Mouse (Mus musculus): ENCODE measurements around the gene Tinf2. TPM values are rescaled to one million over a fixed set of nuclear protein-coding genes. Genes with fewer than 3 reads are reported as not detected.
A peak's percentile ranks its signal among the peaks of the same experiment; 100 is the strongest.

The Tinf2 gene
- polyA plus RNA-seq, 1 experiment = 50.9 TPM

DNA sequence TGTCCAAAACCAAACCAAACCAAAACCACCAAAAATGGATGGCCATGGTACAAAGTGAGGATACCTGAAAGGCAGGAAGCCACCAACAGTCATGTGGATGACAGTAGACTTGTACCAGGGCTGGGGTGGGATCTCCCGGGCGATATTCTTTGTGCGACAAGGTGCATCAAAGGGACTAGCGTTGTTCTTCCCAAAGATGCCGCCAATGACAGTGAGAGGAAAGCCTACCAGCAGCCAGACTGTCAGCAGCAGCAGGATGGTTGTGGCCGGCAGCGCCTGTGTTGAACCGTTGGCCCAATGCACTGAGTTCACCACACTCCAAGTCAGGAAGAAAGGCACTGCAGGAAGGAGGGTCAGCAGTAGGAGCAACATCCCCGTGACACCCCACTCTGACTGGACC is 43.8 kb downstream of the Tinf2 start, which contains the start of gene Gm49378:
Gene Gm49378 (minus strand): TSS at position 101 of the 400 bp plus-strand sequence.
- Histone ChIP-seq H3K9ac (ENCODE audit: low read depth, poor library complexity, severe bottlenecking) (no peak within 1 kb of the TSS), H3K4me3 (ENCODE audit: low read depth, low read length) (no peak within 1 kb of the TSS), H3K9me3 (replicated peaks; ENCODE audit: control insufficient read depth, insufficient read depth, low read length, poor library complexity, severe bottlenecking) (no peaks in the 10 kb centered on the region), H3K27ac (ENCODE audit: insufficient read depth, low read length) (no peak within 1 kb of the TSS), H3K27me3 (ENCODE audit: control insufficient read depth, insufficient read depth, low read length, poor library complexity, severe bottlenecking) (no peaks in the 10 kb centered on the region), H3K4me1 (ENCODE audit: control insufficient read depth, insufficient read depth, low read length) (peaks cover 4% of the 10 kb centered on the region), H3K36me3 (ENCODE audit: control insufficient read depth, insufficient read depth, low read length, poor library complexity, severe bottlenecking) (peaks cover 11% of the 10 kb centered on the region)
- TF ChIP-seq CTCF (IDR thresholded peaks at IDR 0.05; ENCODE audit: low read depth, low read length) (no peak), POLR2A (IDR thresholded peaks at IDR 0.05; ENCODE audit: insufficient read depth, low read length) (no peak), EP300 (IDR thresholded peaks at IDR 0.05; ENCODE audit: insufficient read depth, low read depth, low read length) (no peak)

GRCm38 (mm10) chr14:55635523-55636007 is 46.1 kb downstream of the Tinf2 start, which contains the start of gene Ipo4:
Ipo4 (minus strand) TSS chr14:55635957.
- TF ChIP-seq CTCF (IDR thresholded peaks at IDR 0.05; ENCODE audit: low read depth, low read length) (no peak), POLR2A (IDR thresholded peaks at IDR 0.05; ENCODE audit: insufficient read depth, low read length) (no peak), EP300 (IDR thresholded peaks at IDR 0.05; ENCODE audit: insufficient read depth, low read depth, low read length) (no peak)
- no peaks in the 10 kb centered on the region for H3K9me3 ChIP-seq (replicated peaks; ENCODE audit: control insufficient read depth, insufficient read depth, low read length, poor library complexity, severe bottlenecking)
- peak within 1 kb of the TSS; percentile 64 for H3K4me3 ChIP-seq (ENCODE audit: low read depth, low read length)
- H3K27ac ChIP-seq (ENCODE audit: insufficient read depth, low read length) = no peak within 1 kb of the TSS
- peaks cover 17% of the 10 kb centered on the region for H3K36me3 ChIP-seq (ENCODE audit: control insufficient read depth, insufficient read depth, low read length, poor library complexity, severe bottlenecking)
- peak within 1 kb of the TSS; percentile 70 for H3K9ac ChIP-seq (ENCODE audit: low read depth, poor library complexity, severe bottlenecking)
- H3K27me3 ChIP-seq (ENCODE audit: control insufficient read depth, insufficient read depth, low read length, poor library complexity, severe bottlenecking) = no peaks in the 10 kb centered on the region
- peaks cover 4% of the 10 kb centered on the region for H3K4me1 ChIP-seq (ENCODE audit: control insufficient read depth, insufficient read depth, low read length)

GRCm38 (mm10) chr14:55634874-55635522 is 46.6 kb downstream of the Tinf2 start:
- Histone ChIP-seq H3K4me1 (ENCODE audit: control insufficient read depth, insufficient read depth, low read length) (peaks cover 4% of the 10 kb centered on the region), H3K4me3 (ENCODE audit: low read depth, low read length) (peak overlapping the region; percentile 64), H3K27me3 (ENCODE audit: control insufficient read depth, insufficient read depth, low read length, poor library complexity, severe bottlenecking) (no peaks in the 10 kb centered on the region), H3K27ac (ENCODE audit: insufficient read depth, low read length) (no peak overlapping the region), H3K9me3 (replicated peaks; ENCODE audit: control insufficient read depth, insufficient read depth, low read length, poor library complexity, severe bottlenecking) (no peaks in the 10 kb centered on the region), H3K9ac (ENCODE audit: low read depth, poor library complexity, severe bottlenecking) (peak overlapping the region; percentile 70), H3K36me3 (ENCODE audit: control insufficient read depth, insufficient read depth, low read length, poor library complexity, severe bottlenecking) (peaks cover 23% of the 10 kb centered on the region)
- TF ChIP-seq EP300 (IDR thresholded peaks at IDR 0.05; ENCODE audit: insufficient read depth, low read depth, low read length) = no peak
- no peak for TF ChIP-seq POLR2A (IDR thresholded peaks at IDR 0.05; ENCODE audit: insufficient read depth, low read length)
- no peak for TF ChIP-seq CTCF (IDR thresholded peaks at IDR 0.05; ENCODE audit: low read depth, low read length)

- Histone ChIP-seq H3K9ac (ENCODE audit: low read depth, poor library complexity, severe bottlenecking) (no peak overlapping the region), H3K36me3 (ENCODE audit: control insufficient read depth, insufficient read depth, low read length, poor library complexity, severe bottlenecking) (peaks cover 39% of the 10 kb centered on the region), H3K27ac (ENCODE audit: insufficient read depth, low read length) (no peak overlapping the region), H3K9me3 (replicated peaks; ENCODE audit: control insufficient read depth, insufficient read depth, low read length, poor library complexity, severe bottlenecking) (no peaks in the 10 kb centered on the region), H3K27me3 (ENCODE audit: control insufficient read depth, insufficient read depth, low read length, poor library complexity, severe bottlenecking) (no peaks in the 10 kb centered on the region), H3K4me3 (ENCODE audit: low read depth, low read length) (no peak overlapping the region), H3K4me1 (ENCODE audit: control insufficient read depth, insufficient read depth, low read length) (peaks cover 4% of the 10 kb centered on the region)
- TF ChIP-seq POLR2A (IDR thresholded peaks at IDR 0.05; ENCODE audit: insufficient read depth, low read length) (no peak), CTCF (IDR thresholded peaks at IDR 0.05; ENCODE audit: low read depth, low read length) (peak; percentile 88), EP300 (IDR thresholded peaks at IDR 0.05; ENCODE audit: insufficient read depth, low read depth, low read length) (no peak)
Observed at GRCm38 (mm10) chr14:55629312-55629711, 52.3 kb downstream of the Tinf2 start.

DNA sequence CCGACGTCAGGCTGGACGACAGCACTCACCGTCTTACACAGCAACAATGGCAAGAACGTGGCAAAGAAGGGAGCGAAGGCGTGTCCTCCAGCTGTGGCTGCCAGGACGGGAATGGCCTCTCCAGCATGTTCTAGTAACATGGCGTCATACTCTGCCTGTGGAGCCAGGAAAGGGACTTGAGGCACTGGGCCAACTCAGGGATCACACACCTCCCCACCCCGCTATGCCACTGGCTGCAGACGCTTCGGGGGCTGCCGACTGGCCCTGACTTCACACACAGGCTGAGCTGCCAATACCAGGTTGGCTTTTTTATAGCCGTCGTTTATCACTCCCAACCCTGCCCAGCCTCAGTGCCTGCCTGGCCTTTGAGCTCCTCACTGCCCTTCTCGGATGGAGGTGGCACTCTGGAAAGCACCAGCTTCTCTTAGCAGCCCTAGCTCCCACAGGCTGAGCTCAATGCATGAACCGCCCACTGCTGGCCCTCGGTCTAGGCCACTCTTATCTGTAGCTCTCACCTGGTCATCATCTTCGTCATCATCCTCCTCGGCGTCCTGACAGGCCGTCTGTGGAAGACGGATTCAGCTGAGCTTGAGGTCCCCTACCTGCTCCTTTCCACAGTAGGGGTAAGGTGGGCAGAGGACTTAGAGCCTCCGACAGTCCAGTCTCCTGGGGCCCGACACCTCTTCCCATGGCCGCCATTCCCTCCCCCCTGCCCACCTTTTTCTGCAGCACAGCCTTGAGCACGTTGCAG is 53.4 kb downstream of the Tinf2 start:
- Histone ChIP-seq H3K9me3 (replicated peaks; ENCODE audit: control insufficient read depth, insufficient read depth, low read length, poor library complexity, severe bottlenecking) (no peaks in the 10 kb centered on the region), H3K4me3 (ENCODE audit: low read depth, low read length) (no peak overlapping the region), H3K27me3 (ENCODE audit: control insufficient read depth, insufficient read depth, low read length, poor library complexity, severe bottlenecking) (no peaks in the 10 kb centered on the region), H3K36me3 (ENCODE audit: control insufficient read depth, insufficient read depth, low read length, poor library complexity, severe bottlenecking) (peaks cover 34% of the 10 kb centered on the region), H3K4me1 (ENCODE audit: control insufficient read depth, insufficient read depth, low read length) (no peaks in the 10 kb centered on the region), H3K9ac (ENCODE audit: low read depth, poor library complexity, severe bottlenecking) (no peak overlapping the region), H3K27ac (ENCODE audit: insufficient read depth, low read length) (no peak overlapping the region)
- no peak for TF ChIP-seq EP300 (IDR thresholded peaks at IDR 0.05; ENCODE audit: insufficient read depth, low read depth, low read length)
- TF ChIP-seq POLR2A (IDR thresholded peaks at IDR 0.05; ENCODE audit: insufficient read depth, low read length) = no peak
- no peak for TF ChIP-seq CTCF (IDR thresholded peaks at IDR 0.05; ENCODE audit: low read depth, low read length)

Other genes with a start within 250 kb of the Tinf2 start
- 24.8 and 29.6 TPM in 2 replicates for gene Dhrs4, start 203.1 kb downstream of the Tinf2 start, polyA plus RNA-seq (2011; ENCODE audit: insufficient read depth, insufficient read length, low read depth, missing spikeins)
- gene Carmil3, start 191.2 kb downstream of the Tinf2 start, polyA plus RNA-seq (2011; ENCODE audit: insufficient read depth, insufficient read length, low read depth, missing spikeins) = 7.5 and 9.9 TPM in 2 replicates
- not detected in 2 replicates for gene Cpne6, start 171.4 kb downstream of the Tinf2 start, polyA plus RNA-seq (2011; ENCODE audit: insufficient read depth, insufficient read length, low read depth, missing spikeins)
- not detected in 2 replicates for gene Nrl, start 156.8 kb downstream of the Tinf2 start, polyA plus RNA-seq (2011; ENCODE audit: insufficient read depth, insufficient read length, low read depth, missing spikeins)
- gene Pck2, start 141.6 kb downstream of the Tinf2 start, polyA plus RNA-seq (2011; ENCODE audit: insufficient read depth, insufficient read length, low read depth, missing spikeins) = 18.0 and 21.2 TPM in 2 replicates
- gene Dcaf11, start 121.8 kb downstream of the Tinf2 start, polyA plus RNA-seq (2011; ENCODE audit: insufficient read depth, insufficient read length, low read depth, missing spikeins) = 25.6 and 34.7 TPM in 2 replicates
- not detected in 2 replicates for gene A730061H03Rik, start 121.4 kb downstream of the Tinf2 start, polyA plus RNA-seq (2011; ENCODE audit: insufficient read depth, insufficient read length, low read depth, missing spikeins)
- gene Fitm1, start 106.2 kb downstream of the Tinf2 start, polyA plus RNA-seq (2011; ENCODE audit: insufficient read depth, insufficient read length, low read depth, missing spikeins) = 1.5 TPM in 1 of 2 replicates, not detected in the other
- 188 and 199 TPM in 2 replicates for gene Psme1, start 103.7 kb downstream of the Tinf2 start, polyA plus RNA-seq (2011; ENCODE audit: insufficient read depth, insufficient read length, low read depth, missing spikeins)
- gene Emc9, start 96.5 kb downstream of the Tinf2 start, polyA plus RNA-seq (2011; ENCODE audit: insufficient read depth, insufficient read length, low read depth, missing spikeins) = 5.3 and 6.1 TPM in 2 replicates
- 195 and 200 TPM in 2 replicates for gene Psme2, start 90.7 kb downstream of the Tinf2 start, polyA plus RNA-seq (2011; ENCODE audit: insufficient read depth, insufficient read length, low read depth, missing spikeins)
- gene Rnf31, start 90.1 kb downstream of the Tinf2 start, polyA plus RNA-seq (2011; ENCODE audit: insufficient read depth, insufficient read length, low read depth, missing spikeins) = 31.6 and 39.1 TPM in 2 replicates
- 9.6 and 10.9 TPM in 2 replicates for gene Irf9, start 78.2 kb downstream of the Tinf2 start, polyA plus RNA-seq (2011; ENCODE audit: insufficient read depth, insufficient read length, low read depth, missing spikeins)
- gene Rec8, start 63.8 kb downstream of the Tinf2 start, polyA plus RNA-seq (2011; ENCODE audit: insufficient read depth, insufficient read length, low read depth, missing spikeins) = 16.4 and 20.6 TPM in 2 replicates
- 69.4 and 88.5 TPM in 2 replicates for gene Ipo4, start 45.9 kb downstream of the Tinf2 start, polyA plus RNA-seq (2011; ENCODE audit: insufficient read depth, insufficient read length, low read depth, missing spikeins)
- gene Gm49378, start 43.9 kb downstream of the Tinf2 start, polyA plus RNA-seq (2011; ENCODE audit: insufficient read depth, insufficient read length, low read depth, missing spikeins) = 9.8 and 14.1 TPM in 2 replicates
- 22.7 and 25.1 TPM in 2 replicates for gene Tm9sf1, start 38.0 kb downstream of the Tinf2 start, polyA plus RNA-seq (2011; ENCODE audit: insufficient read depth, insufficient read length, low read depth, missing spikeins)
- not detected in 2 replicates for gene Tssk4, start 31.6 kb downstream of the Tinf2 start, polyA plus RNA-seq (2011; ENCODE audit: insufficient read depth, insufficient read length, low read depth, missing spikeins)
- 33.2 and 36.0 TPM in 2 replicates for gene Mdp1, start 21.3 kb downstream of the Tinf2 start, polyA plus RNA-seq (2011; ENCODE audit: insufficient read depth, insufficient read length, low read depth, missing spikeins)
- gene Gmpr2, start 9.9 kb downstream of the Tinf2 start, polyA plus RNA-seq (2011; ENCODE audit: insufficient read depth, insufficient read length, low read depth, missing spikeins) = 22.2 and 26.7 TPM in 2 replicates
- gene Nedd8, start 9.7 kb downstream of the Tinf2 start, polyA plus RNA-seq (2011; ENCODE audit: insufficient read depth, insufficient read length, low read depth, missing spikeins) = 229 and 241 TPM in 2 replicates
- 24.3 and 26.9 TPM in 2 replicates for gene Tgm1, start 32.1 kb upstream of the Tinf2 start, polyA plus RNA-seq (2011; ENCODE audit: insufficient read depth, insufficient read length, low read depth, missing spikeins)
- 39.6 and 42.5 TPM in 2 replicates for gene Rabggta, start 40.4 kb upstream of the Tinf2 start, polyA plus RNA-seq (2011; ENCODE audit: insufficient read depth, insufficient read length, low read depth, missing spikeins)
- 34.7 and 38.9 TPM in 2 replicates for gene Dhrs1, start 63.9 kb upstream of the Tinf2 start, polyA plus RNA-seq (2011; ENCODE audit: insufficient read depth, insufficient read length, low read depth, missing spikeins)
- 56.2 and 59.8 TPM in 2 replicates for gene Nop9, start 63.9 kb upstream of the Tinf2 start, polyA plus RNA-seq (2011; ENCODE audit: insufficient read depth, insufficient read length, low read depth, missing spikeins)
- not detected in 2 replicates for gene Cideb, start 76.6 kb upstream of the Tinf2 start, polyA plus RNA-seq (2011; ENCODE audit: insufficient read depth, insufficient read length, low read depth, missing spikeins)
- gene Ltb4r2, start 79.6 kb upstream of the Tinf2 start, polyA plus RNA-seq (2011; ENCODE audit: insufficient read depth, insufficient read length, low read depth, missing spikeins) = 5.3 and 6.8 TPM in 2 replicates
- 2.6 and 3.0 TPM in 2 replicates for gene Ltb4r1, start 84.1 kb upstream of the Tinf2 start, polyA plus RNA-seq (2011; ENCODE audit: insufficient read depth, insufficient read length, low read depth, missing spikeins)
- gene Adcy4, start 102.3 kb upstream of the Tinf2 start, polyA plus RNA-seq (2011; ENCODE audit: insufficient read depth, insufficient read length, low read depth, missing spikeins) = 0.30 and 1.2 TPM in 2 replicates
- gene Ripk3, start 107.0 kb upstream of the Tinf2 start, polyA plus RNA-seq (2011; ENCODE audit: insufficient read depth, insufficient read length, low read depth, missing spikeins) = 11.0 and 16.4 TPM in 2 replicates
- 57.0 and 57.7 TPM in 2 replicates for gene Nfatc4, start 141.3 kb upstream of the Tinf2 start, polyA plus RNA-seq (2011; ENCODE audit: insufficient read depth, insufficient read length, low read depth, missing spikeins)
- 21.5 and 24.6 TPM in 2 replicates for gene Nynrin, start 172.2 kb upstream of the Tinf2 start, polyA plus RNA-seq (2011; ENCODE audit: insufficient read depth, insufficient read length, low read depth, missing spikeins)
- gene Cbln3, start 202.6 kb upstream of the Tinf2 start, polyA plus RNA-seq (2011; ENCODE audit: insufficient read depth, insufficient read length, low read depth, missing spikeins) = 0.21 and 0.27 TPM in 2 replicates
- 29.8 and 30.9 TPM in 2 replicates for gene Khnyn, start 203.1 kb upstream of the Tinf2 start, polyA plus RNA-seq (2011; ENCODE audit: insufficient read depth, insufficient read length, low read depth, missing spikeins)
- 7.9 and 13.2 TPM in 2 replicates for gene Sdr39u1, start 218.5 kb upstream of the Tinf2 start, polyA plus RNA-seq (2011; ENCODE audit: insufficient read depth, insufficient read length, low read depth, missing spikeins)